Mouse (Mus musculus): ENCODE results near the gene Synj1. TPM values are rescaled to one million over a fixed set of nuclear protein-coding genes. Genes with fewer than 3 reads are reported as not detected.

Gene Synj1
- total and polyA plus RNA-seq, 3 experiments: 4.6 to 20.7 (median 8.1) TPM

- Histone ChIP-seq H3K4me1 (ENCODE audit: control insufficient read depth in 1 of 2, insufficient read depth in 2 of 2) (peaks cover 0 to 6% of the 10 kb centered on the region in 2 experiments; a peak in 2 of 4 replicates), H3K79me2 (replicated peaks; ENCODE audit: control insufficient read depth, extremely low read depth, insufficient read depth, poor library complexity, severe bottlenecking) (no peaks in the 10 kb centered on the region), H3K9ac (ENCODE audit: insufficient read depth, low read depth) (no peak overlapping the region), H3K9me3 (replicated peaks; ENCODE audit: low read length) (no peaks in the 10 kb centered on the region), H3K4me3 (replicated peaks in 1 of 3; ENCODE audit: low read depth in 2 of 3, low read length in 2 of 3, poor library complexity in 1 of 3) (no peak overlapping the region), H3K4me2 (ENCODE audit: insufficient read depth, low read depth, poor library complexity, severe bottlenecking) (no peak overlapping the region), H3K36me3 (replicated peaks in 1 of 2; ENCODE audit: control insufficient read depth in 1 of 2, insufficient read depth in 1 of 2, low read length in 1 of 2) (no peaks in the 10 kb centered on the region), H3K27ac (ENCODE audit: insufficient read depth, low read depth) (no peak overlapping the region), H3K27me3 (replicated peaks) (peaks cover 65% of the 10 kb centered on the region)
- TF ChIP-seq EP300 (IDR thresholded peaks at IDR 0.05; ENCODE audit: low read length) (no peak), IRF4 (IDR thresholded peaks at IDR 0.05; ENCODE audit: low read depth, low read length) (no peak), CHD2 (IDR thresholded peaks at IDR 0.05; ENCODE audit: low read length) (no peak), POLR2AphosphoS2 (IDR thresholded peaks at IDR 0.05; ENCODE audit: low read depth, low read length) (no peak), ZKSCAN1 (IDR thresholded peaks at IDR 0.05; ENCODE audit: borderline replicate concordance, low read depth, low read length) (no peak), MYC (IDR thresholded peaks at IDR 0.05; ENCODE audit: low read depth, low read length) (no peak), KAT2A (IDR thresholded peaks at IDR 0.05; ENCODE audit: insufficient replicate concordance, low read length) (no peak)
- in situ Hi-C loops (cut with MboI; ENCODE audit: low pct_ligation_motif_present, low pct_unique_long_range_greater_than_20kb, low sequenced_read_pairs) (no loop called here), dilution Hi-C loops (cut with MboI; ENCODE audit: extremely low pct_ligation_motif_present, extremely low pct_unique_long_range_greater_than_20kb, low sequenced_read_pairs) (no loop called here)
- DNase-seq (ENCODE audit: extremely low read depth): no peak
Observed at GRCm38 (mm10) chr16:91056043-91056821, 45.1 kb upstream of the Synj1 start.

GRCm38 (mm10) chr16:91055150-91055549 lies 44.0 kb upstream of the Synj1 start:
- no peak for DNase-seq (ENCODE audit: extremely low read depth)
- no peak overlapping the region for H3K9ac ChIP-seq (ENCODE audit: insufficient read depth, low read depth)
- H3K79me2 ChIP-seq (replicated peaks; ENCODE audit: control insufficient read depth, extremely low read depth, insufficient read depth, poor library complexity, severe bottlenecking): no peaks in the 10 kb centered on the region
- peaks cover 0 to 6% of the 10 kb centered on the region in 2 experiments; a peak in 2 of 4 replicates for H3K4me1 ChIP-seq (ENCODE audit: control insufficient read depth in 1 of 2, insufficient read depth in 2 of 2)
- dilution Hi-C loops (cut with MboI; ENCODE audit: extremely low pct_ligation_motif_present, extremely low pct_unique_long_range_greater_than_20kb, low sequenced_read_pairs) (no loop called here), in situ Hi-C loops (cut with MboI; ENCODE audit: low pct_ligation_motif_present, low pct_unique_long_range_greater_than_20kb, low sequenced_read_pairs) (no loop called here)
- H3K4me2 ChIP-seq (ENCODE audit: insufficient read depth, low read depth, poor library complexity, severe bottlenecking): no peak overlapping the region
- H3K9me3 ChIP-seq (replicated peaks; ENCODE audit: low read length): no peaks in the 10 kb centered on the region
- H3K36me3 ChIP-seq (replicated peaks in 1 of 2; ENCODE audit: control insufficient read depth in 1 of 2, insufficient read depth in 1 of 2, low read length in 1 of 2): no peaks in the 10 kb centered on the region
- no peak overlapping the region for H3K4me3 ChIP-seq (replicated peaks in 1 of 3; ENCODE audit: low read depth in 2 of 3, low read length in 2 of 3, poor library complexity in 1 of 3)
- H3K27me3 ChIP-seq (replicated peaks): peaks cover 70% of the 10 kb centered on the region
- TF ChIP-seq POLR2AphosphoS2 (IDR thresholded peaks at IDR 0.05; ENCODE audit: low read depth, low read length) (no peak), JUN (IDR thresholded peaks at IDR 0.05; ENCODE audit: insufficient read depth, low read depth, low read length) (no peak), JUND (conservative IDR thresholded peaks at IDR 0.05; ENCODE audit: low read depth, low read length) (no peak)
- no peak overlapping the region for H3K27ac ChIP-seq (ENCODE audit: insufficient read depth, low read depth)

- Histone ChIP-seq H3K79me2 (replicated peaks; ENCODE audit: control insufficient read depth, extremely low read depth, insufficient read depth, poor library complexity, severe bottlenecking) (no peaks in the 10 kb centered on the region), H3K9me3 (replicated peaks; ENCODE audit: low read length) (no peaks in the 10 kb centered on the region), H3K4me2 (ENCODE audit: insufficient read depth, low read depth, poor library complexity, severe bottlenecking) (no peak overlapping the region), H3K4me1 (ENCODE audit: control insufficient read depth in 1 of 2, insufficient read depth in 2 of 2) (peaks cover 0 to 3% of the 10 kb centered on the region in 2 experiments; a peak in 1 of 4 replicates), H3K9ac (ENCODE audit: insufficient read depth, low read depth) (no peak overlapping the region), H3K4me3 (replicated peaks in 1 of 3; ENCODE audit: low read depth in 2 of 3, low read length in 2 of 3, poor library complexity in 1 of 3) (no peak overlapping the region), H3K36me3 (replicated peaks in 1 of 2; ENCODE audit: control insufficient read depth in 1 of 2, insufficient read depth in 1 of 2, low read length in 1 of 2) (no peaks in the 10 kb centered on the region), H3K27ac (ENCODE audit: insufficient read depth, low read depth) (no peak overlapping the region), H3K27me3 (replicated peaks) (peaks cover 67% of the 10 kb centered on the region)
- no peak for DNase-seq (ENCODE audit: extremely low read depth)
- in situ Hi-C loops (cut with MboI; ENCODE audit: low pct_ligation_motif_present, low pct_unique_long_range_greater_than_20kb, low sequenced_read_pairs): no loop called here
- dilution Hi-C loops (cut with MboI; ENCODE audit: extremely low pct_ligation_motif_present, extremely low pct_unique_long_range_greater_than_20kb, low sequenced_read_pairs): no loop called here
- no peak for TF ChIP-seq ELF1 (IDR thresholded peaks at IDR 0.05; ENCODE audit: low read depth, low read length)
- no peak for TF ChIP-seq SMC3 (IDR thresholded peaks at IDR 0.05; ENCODE audit: low read depth, low read length)
- no peak for TF ChIP-seq NELFE (IDR thresholded peaks at IDR 0.05; ENCODE audit: low read depth, low read length)
- TF ChIP-seq RCOR1 (conservative IDR thresholded peaks at IDR 0.05; ENCODE audit: low read depth, low read length): no peak
- TF ChIP-seq ZNF384 (IDR thresholded peaks at IDR 0.05; ENCODE audit: low read depth, low read length): no peak
- no peak for TF ChIP-seq MAZ (IDR thresholded peaks at IDR 0.05; ENCODE audit: low read depth, low read length)
- TF ChIP-seq JUND (conservative IDR thresholded peaks at IDR 0.05; ENCODE audit: low read depth, low read length): no peak
Observed at GRCm38 (mm10) chr16:91053599-91053998, 42.5 kb upstream of the Synj1 start.
